Mouse (Mus musculus) c-Kit-positive CD71-negative TER-119-negative erythroid progenitor cells, embryonic 14.5 days (primary cell): Measurements from ENCODE around the gene Rrbp1.
A peak's percentile ranks its signal among the peaks of the same experiment; 100 is the strongest.

Experiments used
- DNase-seq: peaks from one replicate; pipeline ENCODE4 v3.0.0-alpha.2; 2013; ENCODE audit warnings: low read depth

Rrbp1 gene

DNA sequence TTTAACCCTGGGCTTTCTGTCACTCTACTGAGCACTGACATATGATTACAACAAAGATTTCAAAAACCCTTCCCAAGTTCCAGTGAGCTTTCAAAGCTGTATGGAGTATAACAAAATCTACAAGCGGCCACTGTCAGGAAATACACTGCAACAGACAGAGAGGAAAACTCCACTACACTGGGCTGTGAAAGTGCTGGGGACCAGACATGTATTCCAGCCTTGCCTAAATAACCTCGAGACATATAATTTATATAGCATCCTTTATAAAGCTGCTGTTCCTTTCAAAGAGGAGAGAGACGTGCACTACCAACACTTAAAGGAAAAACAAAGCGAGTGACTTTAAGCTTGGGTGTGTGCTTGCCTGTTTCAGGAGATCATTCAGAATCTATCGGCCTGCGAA, 4.4 kb downstream of the Rrbp1 start:
- DNase-seq, result no peak

DNA sequence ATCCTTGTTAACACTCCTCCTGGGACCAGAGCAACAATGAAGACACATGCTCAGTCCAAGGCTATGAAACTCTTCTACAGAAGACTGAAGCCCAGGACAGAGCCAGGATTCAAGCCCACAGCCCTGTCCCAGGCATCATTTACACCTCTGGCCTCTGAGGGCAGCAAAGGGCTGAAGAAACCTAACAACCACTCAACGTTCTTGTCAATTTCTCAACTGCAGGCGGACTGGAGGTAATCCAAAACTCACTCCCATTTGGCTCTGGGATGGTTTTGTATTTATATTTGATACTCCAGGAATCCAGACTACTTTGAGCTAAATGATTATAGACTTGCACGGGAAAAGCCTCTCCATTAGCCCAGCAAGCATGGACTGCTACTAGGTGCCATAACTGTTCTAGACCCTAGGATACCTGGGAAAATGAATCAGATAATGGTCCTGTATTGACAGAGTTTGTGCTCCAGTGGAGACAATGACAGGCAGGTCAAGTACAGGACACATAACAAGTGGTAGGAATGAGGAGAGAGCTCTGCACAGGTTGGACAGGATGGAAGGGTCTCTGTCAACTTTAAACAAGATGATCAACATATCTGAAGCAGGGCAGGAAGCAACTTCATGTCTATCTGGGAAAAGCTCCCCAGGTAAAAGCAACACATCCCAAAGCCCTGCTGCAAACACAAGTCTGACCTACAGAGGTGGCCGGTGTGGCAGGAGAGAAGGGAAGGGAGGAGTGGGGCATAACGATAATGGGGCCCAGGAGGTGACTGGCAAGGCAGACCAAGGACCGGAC, 5.7 kb downstream of the Rrbp1 start:
- no peak for DNase-seq

DNA sequence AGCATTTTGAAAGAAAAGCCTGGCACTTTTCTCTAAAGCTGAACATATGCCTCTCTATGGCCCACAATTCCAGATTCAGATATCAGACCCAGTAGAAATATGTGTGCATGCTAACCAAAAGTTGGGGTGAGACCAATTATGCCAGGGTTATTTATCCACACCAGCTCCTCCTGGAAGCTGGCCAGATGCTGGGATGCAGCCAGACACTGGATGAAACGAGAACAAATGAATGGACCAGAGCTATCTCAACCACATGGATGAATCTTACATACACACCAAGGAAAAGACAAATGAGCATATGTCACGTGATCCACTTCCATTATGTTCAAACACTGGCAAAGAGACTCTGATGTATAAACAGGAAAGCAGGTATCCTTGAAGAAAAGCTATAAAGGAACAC, 7.5 kb downstream of the Rrbp1 start:
- no peak for DNase-seq

GRCm38 (mm10) chr2:144002229-144002984, 8.7 kb downstream of the Rrbp1 start:
- DNase-seq, result no peak

- DNase-seq, result no peak
Measured at GRCm38 (mm10) chr2:143992977-143993376, 18.1 kb downstream of the Rrbp1 start.

DNA sequence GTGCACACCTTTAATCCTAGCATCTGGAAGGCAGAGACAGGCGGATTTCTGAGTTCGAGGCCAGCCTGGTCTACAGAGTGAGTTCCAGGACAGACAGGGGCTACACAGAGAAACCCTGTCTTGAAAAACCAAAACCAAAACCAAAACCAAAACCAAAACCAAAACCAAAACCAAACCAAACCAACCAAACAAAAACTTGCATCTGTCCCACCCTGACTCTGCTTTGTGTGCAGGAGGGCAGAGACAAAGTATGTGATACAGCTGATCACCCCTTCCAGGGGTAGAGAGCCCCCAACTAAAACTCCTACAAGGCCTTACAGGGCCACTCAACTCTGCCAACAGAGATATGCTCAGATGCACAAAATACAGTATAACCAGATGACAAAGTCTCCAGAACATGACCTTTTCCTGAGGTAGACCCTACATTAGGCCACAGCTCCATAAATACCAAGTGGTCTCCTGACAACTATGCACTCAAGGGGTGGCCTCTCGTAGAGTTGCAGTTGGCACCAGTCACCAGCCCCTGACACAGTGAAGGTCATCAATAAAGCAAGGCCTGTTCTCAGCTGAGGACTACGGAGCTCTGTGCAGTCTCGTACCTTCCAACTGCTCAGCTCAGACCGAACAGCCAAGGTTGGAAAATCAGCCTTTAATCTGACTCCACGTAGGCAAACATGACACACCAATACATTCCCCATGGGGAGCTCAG, 18.9 kb downstream of the Rrbp1 start:
- no peak for DNase-seq

- DNase-seq, result no peak
Measured at GRCm38 (mm10) chr2:143990997-143991396, 20.1 kb downstream of the Rrbp1 start.

DNA sequence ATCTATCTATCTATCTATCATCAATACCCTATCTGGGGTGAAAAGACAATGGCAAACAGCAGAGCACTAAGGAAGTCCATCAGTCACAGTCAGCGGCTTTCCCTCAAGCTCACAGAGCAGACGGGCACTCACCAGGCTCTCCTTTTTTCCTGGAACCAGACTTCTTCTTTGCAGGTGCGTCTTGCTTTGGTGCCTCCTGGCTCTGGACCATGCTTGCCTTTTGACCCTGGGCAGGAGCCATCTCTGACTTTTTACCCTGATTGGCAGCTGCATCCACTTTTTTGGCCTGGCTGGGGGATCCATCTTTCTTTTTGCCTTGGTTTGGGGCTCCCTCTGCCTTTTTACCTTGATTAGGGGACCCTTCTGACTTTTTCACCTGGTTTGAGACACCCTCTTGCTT, 23.0 kb downstream of the Rrbp1 start:
- DNase-seq, result no peak

DNA sequence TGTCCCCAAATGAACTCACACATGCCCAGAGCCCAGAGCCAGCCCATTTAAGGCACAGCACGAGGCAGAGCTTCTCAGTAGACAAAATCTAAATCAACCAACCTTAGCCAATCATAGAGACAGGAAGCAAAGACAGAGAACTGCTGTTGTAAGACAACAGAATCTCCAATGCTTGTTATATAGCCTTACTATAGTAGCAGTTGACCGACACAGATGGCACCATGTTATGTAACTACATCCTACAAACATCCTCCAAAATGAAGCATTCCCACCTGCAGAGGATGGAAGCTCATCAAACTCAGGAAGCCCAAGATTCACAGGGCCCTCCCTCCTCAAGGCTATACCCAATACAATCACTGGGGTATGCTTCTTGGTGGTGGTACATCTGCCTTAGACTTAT, 23.6 kb downstream of the Rrbp1 start:
- DNase-seq, result no peak

- no peak for DNase-seq
Measured at GRCm38 (mm10) chr2:143983482-143983881, 27.6 kb downstream of the Rrbp1 start.

DNA sequence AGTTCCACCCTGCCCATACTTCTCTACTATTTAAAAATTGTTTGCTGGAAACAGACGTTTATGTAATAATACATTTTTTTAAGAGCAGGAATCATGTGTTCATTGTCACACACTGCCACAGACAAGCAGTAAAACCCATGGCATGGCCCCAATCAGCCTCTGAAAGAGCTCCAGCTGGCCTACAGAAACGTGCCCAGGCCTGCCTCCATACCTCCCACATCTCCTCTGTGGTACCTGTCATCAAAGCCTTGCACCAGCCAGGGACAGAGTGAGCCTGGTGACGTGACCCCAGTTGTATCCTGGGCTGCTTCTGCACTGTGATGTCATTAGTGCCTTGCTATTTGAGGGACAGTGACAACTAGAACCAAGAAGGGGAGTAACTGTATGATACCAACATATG, 28.2 kb downstream of the Rrbp1 start:
- DNase-seq, result no peak

- no peak for DNase-seq
Measured at GRCm38 (mm10) chr2:143982152-143982551, 28.9 kb downstream of the Rrbp1 start.

DNA sequence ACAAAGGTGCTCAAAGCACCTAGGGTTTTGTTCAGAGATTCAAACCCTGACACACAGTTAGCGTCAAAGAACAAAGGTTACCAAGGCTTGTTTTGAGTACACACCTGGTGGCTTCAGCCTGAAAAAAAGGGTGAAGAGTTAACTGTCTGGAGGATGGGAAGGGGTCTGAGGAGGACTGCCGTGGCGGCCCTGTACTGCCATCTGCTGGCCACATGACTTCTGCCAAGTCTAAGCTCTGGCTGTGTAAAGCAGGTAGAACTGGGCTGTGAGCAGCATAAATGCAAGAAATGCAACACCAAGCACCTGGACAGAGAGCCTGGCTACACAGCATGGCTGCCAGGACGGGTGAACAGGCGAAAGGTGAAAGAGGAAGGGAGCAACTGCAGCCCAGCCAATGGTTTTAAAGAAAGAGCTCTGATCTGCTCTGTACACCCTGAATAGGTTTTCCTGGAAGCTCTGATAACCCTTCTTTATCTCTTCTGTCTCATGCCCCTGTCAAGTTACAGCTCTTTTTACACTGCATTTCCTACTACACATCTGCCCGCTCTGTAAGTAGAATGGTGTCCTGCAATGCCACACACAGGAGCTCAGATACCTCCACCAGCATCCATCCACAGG, 30.2 kb downstream of the Rrbp1 start:
- DNase-seq, result peak; percentile 29

DNA sequence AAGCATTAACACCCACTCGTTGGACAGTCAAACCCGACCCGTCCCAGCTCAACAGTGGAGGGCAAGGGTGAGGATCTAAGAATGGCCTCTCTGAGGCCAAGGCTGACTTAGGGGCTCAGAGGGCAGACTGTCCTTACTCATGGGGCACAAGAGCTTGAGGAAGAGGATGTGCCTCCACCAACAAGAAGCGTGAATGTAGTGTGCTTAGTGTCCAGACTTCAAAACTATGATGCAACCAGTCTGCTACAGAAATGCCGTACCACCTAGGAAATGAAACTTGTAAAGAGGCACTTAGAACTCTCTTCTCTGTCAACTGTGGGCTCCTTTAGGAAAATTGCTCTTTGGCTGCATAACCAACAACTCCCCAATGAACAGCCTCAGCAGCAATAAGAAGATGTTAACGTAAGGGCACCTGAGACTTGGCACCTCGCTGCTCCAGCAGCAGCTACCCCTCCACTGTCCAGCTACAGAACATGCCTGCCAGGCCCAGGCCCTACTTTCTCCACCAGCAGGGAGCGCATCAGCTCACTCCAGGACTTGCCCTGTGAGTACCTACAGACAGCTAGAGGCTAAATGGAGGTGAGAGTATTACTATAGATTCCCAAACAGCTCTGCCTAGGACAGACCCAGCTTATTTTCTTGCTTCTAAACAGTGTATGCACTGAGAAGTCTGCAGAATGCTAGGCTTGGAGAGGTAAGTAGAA, 32.5 kb downstream of the Rrbp1 start:
- no peak for DNase-seq

DNA sequence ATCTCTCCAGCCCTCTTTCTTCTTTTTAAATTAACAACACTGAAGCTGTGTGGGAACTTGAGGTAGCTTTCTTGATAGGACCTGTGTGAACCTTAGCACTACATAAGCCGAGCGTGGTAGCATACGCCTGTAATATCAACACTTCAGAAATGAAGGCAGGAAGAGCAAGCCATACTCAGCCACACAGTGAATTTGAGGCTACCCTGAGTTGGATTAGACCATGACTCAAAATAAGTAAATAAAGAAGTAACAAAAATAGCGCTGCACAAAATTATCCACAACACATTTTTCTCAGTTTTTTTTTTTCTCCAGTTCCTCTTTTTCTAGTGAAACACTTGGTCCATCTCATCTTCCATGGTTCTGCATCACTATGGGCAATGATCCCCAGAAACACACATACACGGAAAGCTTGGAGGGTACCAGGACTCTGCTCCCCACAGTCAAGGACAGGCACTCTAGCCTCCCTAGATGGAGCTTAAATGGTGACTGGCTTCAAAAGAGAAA, 35.9 kb downstream of the Rrbp1 start:
- no peak for DNase-seq

- no peak for DNase-seq
Measured at GRCm38 (mm10) chr2:143973161-143973560, 37.9 kb downstream of the Rrbp1 start.

- no peak for DNase-seq
Measured at GRCm38 (mm10) chr2:143971887-143972286, 39.2 kb downstream of the Rrbp1 start.

DNA sequence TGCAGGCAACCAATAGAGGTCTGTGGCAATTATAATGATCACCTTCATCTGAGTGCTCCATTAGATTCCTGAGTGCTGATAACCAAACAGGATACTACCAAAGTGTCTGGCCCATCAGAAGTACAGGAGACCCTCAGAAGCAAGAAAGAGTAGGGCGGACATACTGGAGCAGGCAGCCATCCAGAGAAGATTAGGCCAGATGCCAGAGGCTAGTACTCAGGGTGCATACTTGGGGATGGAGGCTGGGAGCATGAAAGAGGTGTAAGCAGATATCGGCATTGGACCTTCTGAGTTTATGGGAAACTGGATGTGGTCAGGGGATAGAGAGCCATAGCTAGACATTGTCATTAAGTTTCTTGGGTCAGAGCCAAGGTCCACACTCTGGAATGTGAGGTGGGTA, 40.2 kb downstream of the Rrbp1 start:
- DNase-seq, result no peak

DNA sequence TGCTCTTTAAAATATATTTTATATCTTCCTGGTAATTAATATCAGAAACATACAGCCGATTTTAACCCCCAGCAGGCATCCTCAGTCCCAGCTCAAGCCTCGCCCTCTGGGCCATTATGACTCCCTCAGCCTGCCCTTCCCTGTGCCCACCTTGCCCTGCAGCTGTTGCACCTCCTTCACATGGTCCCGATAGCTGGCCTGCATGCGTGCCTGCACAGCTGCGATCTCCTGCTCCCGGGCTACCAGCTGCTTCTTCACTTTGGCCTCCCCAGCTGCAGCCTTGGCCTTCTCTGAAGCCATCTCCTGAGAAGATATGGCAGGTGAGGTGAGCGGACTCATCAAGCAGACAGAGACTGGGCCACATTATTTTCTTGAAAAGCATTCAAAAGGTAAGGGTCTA, 41.8 kb downstream of the Rrbp1 start:
- DNase-seq, result no peak

DNA sequence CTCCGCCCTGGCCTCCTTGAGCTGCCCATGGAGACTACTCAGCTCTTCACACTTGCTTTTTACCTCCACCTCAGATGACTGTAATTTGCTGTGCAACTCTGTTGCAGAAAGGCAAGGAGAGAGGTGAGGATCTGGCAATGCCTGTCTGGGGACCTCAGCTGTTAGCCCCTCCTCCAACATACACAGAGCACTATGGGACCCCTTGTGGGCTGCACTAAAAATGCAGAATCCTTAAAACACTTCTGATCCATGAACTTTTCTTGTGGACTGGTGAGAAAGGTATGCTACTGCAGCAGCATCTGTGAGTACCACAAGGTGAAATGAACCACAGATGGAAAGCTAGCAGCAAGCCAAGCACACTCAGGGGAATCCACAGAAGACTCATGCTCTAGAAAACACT, 47.7 kb downstream of the Rrbp1 start:
- DNase-seq, result no peak

DNA sequence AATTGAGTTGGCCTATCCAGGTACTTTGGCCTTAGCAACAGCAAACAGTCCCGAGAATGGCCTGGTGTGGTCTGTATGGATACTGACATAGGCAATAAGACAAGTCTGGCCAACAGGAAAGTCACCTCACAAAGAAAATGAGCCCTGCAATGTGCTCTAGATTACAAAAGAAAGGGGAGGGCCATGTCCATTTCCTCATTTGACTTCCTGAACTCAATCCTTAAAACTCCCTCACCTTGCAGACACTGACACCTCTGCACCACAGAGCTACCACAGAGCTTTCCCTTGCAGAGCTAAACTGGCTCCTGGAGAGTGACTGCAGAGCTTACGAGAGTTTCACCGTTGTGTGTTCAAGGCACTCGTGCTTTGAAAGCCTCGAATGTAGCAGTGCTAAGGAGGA, 48.9 kb downstream of the Rrbp1 start:
- no peak for DNase-seq

DNA sequence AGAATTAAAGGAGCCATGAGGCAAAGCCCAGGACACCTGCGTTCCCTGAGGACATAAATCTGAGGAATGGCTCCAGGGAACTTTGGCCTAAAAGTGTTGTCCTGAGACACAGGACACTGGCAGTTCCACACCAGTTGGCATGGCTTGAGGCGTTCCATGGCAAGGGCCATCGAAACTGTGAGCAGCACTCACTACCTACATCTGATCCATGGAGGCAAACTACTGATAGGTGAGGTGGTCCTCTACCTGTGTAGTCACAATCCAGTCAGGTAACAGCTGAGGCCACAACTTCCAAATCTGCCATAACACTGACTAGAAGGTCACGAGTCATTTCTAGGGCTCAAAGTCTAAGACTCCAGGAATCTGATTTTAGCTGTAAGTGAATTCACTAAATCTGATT, 55.3 kb downstream of the Rrbp1 start:
- DNase-seq, result no peak
